Mouse (Mus musculus) CH12.LX (cell line): ENCODE measurements around the gene Ankrd11. TPM values are rescaled to one million over a fixed set of nuclear protein-coding genes. Genes with fewer than 3 reads are reported as not detected.

Source experiments
- DNase-seq: peaks from one replicate; pipeline ENCODE4 v3.0.0-alpha.2; 2013; ENCODE audit errors: extremely low read depth
- H3K27ac ChIP-seq: 2 replicates; pipeline ENCODE4 v1.5.1; 2012; ENCODE audit warnings: low read depth, mild to moderate bottlenecking, control low read depth, moderate library complexity; ENCODE audit not compliant: insufficient read depth
- H3K27me3 ChIP-seq: replicated peaks from 2 replicates; pipeline ENCODE3; 2012; ENCODE audit warnings: inconsistent platforms
- H3K36me3 ChIP-seq, 2 experiments: replicated peaks in 1 of 2; 2 replicates each; pipeline versions ENCODE3 to v1.6.1; 2012; ENCODE audit warnings: inconsistent platforms in 1 of 2, low read length in 1 of 2, mild to moderate bottlenecking in 1 of 2, mixed read lengths in 1 of 2, moderate library complexity in 1 of 2; ENCODE audit not compliant: control insufficient read depth in 1 of 2, insufficient read depth in 1 of 2
- H3K4me1 ChIP-seq, 2 experiments: 2 replicates each; pipeline ENCODE4 v1.6.1; 2012; ENCODE audit warnings: inconsistent platforms in 1 of 2, moderate library complexity in 1 of 2; ENCODE audit not compliant: insufficient read depth in 2 of 2, control insufficient read depth in 1 of 2
- H3K4me2 ChIP-seq: 2 replicates; pipeline ENCODE4 v1.6.1; 2012; ENCODE audit warnings: low read depth, mild to moderate bottlenecking, control low read depth; ENCODE audit not compliant: poor library complexity, insufficient read depth, severe bottlenecking
- H3K4me3 ChIP-seq, 3 experiments: fragments of 150-350 bp in 1 of 3; sonication (generic) in 1 of 3; replicated peaks in 1 of 3; 2 replicates each; pipeline versions ENCODE3 to v1.5.1; 2011 to 2012; ENCODE audit warnings: low read depth in 2 of 3, low read length in 2 of 3, mild to moderate bottlenecking in 2 of 3, moderate library complexity in 2 of 3, control low read depth in 1 of 3, improper control_type of control experiment in 1 of 3, inconsistent platforms in 1 of 3, mixed read lengths in 1 of 3; ENCODE audit not compliant: poor library complexity in 1 of 3
- H3K79me2 ChIP-seq: replicated peaks from 2 replicates; pipeline ENCODE4 v1.6.1; 2012; ENCODE audit warnings: mild to moderate bottlenecking, moderate library complexity; ENCODE audit not compliant: control insufficient read depth, poor library complexity, insufficient read depth, severe bottlenecking; ENCODE audit errors: extremely low read depth
- H3K9ac ChIP-seq: 2 replicates; pipeline ENCODE4 v1.6.1; 2012; ENCODE audit warnings: low read depth, mild to moderate bottlenecking, control low read depth, moderate library complexity; ENCODE audit not compliant: insufficient read depth
- H3K9me3 ChIP-seq: replicated peaks from 2 replicates; pipeline ENCODE3; 2012; ENCODE audit warnings: low read length, inconsistent platforms, mixed read lengths
- CHD2 ChIP-seq: IDR thresholded peaks from 2 replicates; pipeline ENCODE4 v1.6.1; 2011; ENCODE audit warnings: low read length, improper control_type of control experiment
- ELF1 ChIP-seq: IDR thresholded peaks from 2 replicates; pipeline ENCODE4 v1.6.1; 2014; ENCODE audit warnings: low read depth, mild to moderate bottlenecking, inconsistent platforms, low read length, improper control_type of control experiment
- ETS1 ChIP-seq: conservative IDR thresholded peaks from 2 replicates; pipeline ENCODE4 v1.6.1; 2012; ENCODE audit warnings: low read depth, mild to moderate bottlenecking, inconsistent platforms, low read length, improper control_type of control experiment, moderate library complexity
- HCFC1 ChIP-seq: IDR thresholded peaks from 2 replicates; pipeline ENCODE4 v1.6.1; 2012; ENCODE audit warnings: low read depth, mild to moderate bottlenecking, inconsistent platforms, low read length, improper control_type of control experiment
- POLR2A ChIP-seq: IDR thresholded peaks from 2 replicates; pipeline ENCODE4 v1.6.1; 2011; ENCODE audit warnings: low read depth, mild to moderate bottlenecking, improper control_type of control experiment, low read length
- SIN3A ChIP-seq: IDR thresholded peaks from 2 replicates; pipeline ENCODE4 v1.6.1; 2012; ENCODE audit warnings: low read length, improper control_type of control experiment, inconsistent platforms
- SMC3 ChIP-seq: IDR thresholded peaks from 2 replicates; pipeline ENCODE4 v1.6.1; 2011; ENCODE audit warnings: low read depth, low read length, improper control_type of control experiment
- TBP ChIP-seq: conservative IDR thresholded peaks from 2 replicates; pipeline ENCODE4 v1.6.1; 2011; ENCODE audit warnings: low read depth, low read length, improper control_type of control experiment
- TCF12 ChIP-seq: IDR thresholded peaks from 2 replicates; pipeline ENCODE4 v1.6.1; 2014; ENCODE audit warnings: low read depth, mild to moderate bottlenecking, inconsistent platforms, low read length, improper control_type of control experiment
- USF2 ChIP-seq: conservative IDR thresholded peaks from 2 replicates; pipeline ENCODE4 v1.6.1; 2011; ENCODE audit warnings: low read depth, low read length, improper control_type of control experiment
- dilution Hi-C: fragments of 300-500 bp; cut with MboI; formaldehyde crosslinking; loops from 2 replicates; pipeline ENCODE4 v1.14.3; 2020; ENCODE audit warnings: low sequenced_read_pairs; ENCODE audit not compliant: extremely low pct_unique_long_range_greater_than_20kb, extremely low pct_ligation_motif_present
- in situ Hi-C: fragments of 300-500 bp; cut with MboI; formaldehyde crosslinking; loops from 3 replicates; pipeline ENCODE4 v1.14.3; 2019; ENCODE audit warnings: low sequenced_read_pairs, low pct_ligation_motif_present, low pct_unique_long_range_greater_than_20kb, mixed read lengths
- polyA plus RNA-seq: library from polyadenylated mRNA; unstranded; fragments of >175 nt; gene quantifications from 2 replicates; pipeline ENCODE4 v1.2.1, GENCODE M21; 2012; ENCODE audit warnings: low read depth; ENCODE audit not compliant: insufficient read length
- total RNA-seq, 2 experiments: library from RNA; depleted of rRNA; stranded (reverse); fragments of 300-350 nt in 1 of 2; fragments of >200 nt in 1 of 2; gene quantifications; 2 replicates each; pipeline ENCODE4 v1.2.3; 2012 to 2014

Gene Ankrd11
- total and polyA plus RNA-seq, 3 experiments: 37.4 to 74.9 (median 60.7) TPM

DNA sequence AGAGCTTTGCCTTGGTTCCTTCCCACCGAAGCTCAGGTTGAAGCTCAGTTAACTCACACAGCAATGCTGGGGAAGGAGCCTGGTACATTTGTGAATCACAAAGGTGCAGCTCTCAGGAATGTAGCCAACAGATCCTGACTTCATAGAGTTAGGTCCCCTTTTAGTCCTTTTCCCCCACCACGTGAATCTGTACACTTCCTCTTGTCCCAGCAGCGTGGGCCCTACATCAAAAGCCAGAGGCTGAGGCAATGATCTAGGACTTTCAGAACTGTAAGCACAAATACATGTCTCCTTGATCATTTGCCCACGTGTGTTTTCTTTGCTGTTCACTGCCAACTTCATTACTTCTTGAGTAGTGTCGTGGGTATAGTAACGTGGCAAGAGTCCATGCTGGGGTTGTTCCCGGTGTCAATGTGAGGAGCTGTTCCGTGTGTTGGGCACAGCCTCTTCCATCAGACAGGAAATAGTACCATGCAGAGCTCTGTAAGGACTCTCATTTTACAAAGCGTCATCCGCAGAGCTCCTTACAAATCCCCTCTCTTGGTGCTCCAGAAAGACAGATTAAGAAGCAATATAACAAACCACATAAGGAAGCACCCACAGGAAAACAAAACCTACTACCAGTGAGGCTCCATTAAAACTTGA is 62.1 kb downstream of the Ankrd11 start:
- H3K9ac ChIP-seq: no peak overlapping the region
- peaks cover 0 to 47% of the 10 kb centered on the region in 2 experiments for H3K36me3 ChIP-seq
- dilution Hi-C loops: no loop called here
- H3K4me3 ChIP-seq: no peak overlapping the region
- no peak for DNase-seq
- peaks cover 90% of the 10 kb centered on the region for H3K79me2 ChIP-seq
- no peaks in the 10 kb centered on the region for H3K27me3 ChIP-seq
- H3K4me2 ChIP-seq: no peak overlapping the region
- no peak for TF ChIP-seq CHD2
- TF ChIP-seq TBP: no peak
- no peak for TF ChIP-seq ETS1
- H3K4me1 ChIP-seq: peaks cover 0 to 67% of the 10 kb centered on the region in 2 experiments; a peak in 2 of 4 replicates
- in situ Hi-C loops: no loop called here
- H3K27ac ChIP-seq: no peak overlapping the region
- H3K9me3 ChIP-seq: no peaks in the 10 kb centered on the region

DNA sequence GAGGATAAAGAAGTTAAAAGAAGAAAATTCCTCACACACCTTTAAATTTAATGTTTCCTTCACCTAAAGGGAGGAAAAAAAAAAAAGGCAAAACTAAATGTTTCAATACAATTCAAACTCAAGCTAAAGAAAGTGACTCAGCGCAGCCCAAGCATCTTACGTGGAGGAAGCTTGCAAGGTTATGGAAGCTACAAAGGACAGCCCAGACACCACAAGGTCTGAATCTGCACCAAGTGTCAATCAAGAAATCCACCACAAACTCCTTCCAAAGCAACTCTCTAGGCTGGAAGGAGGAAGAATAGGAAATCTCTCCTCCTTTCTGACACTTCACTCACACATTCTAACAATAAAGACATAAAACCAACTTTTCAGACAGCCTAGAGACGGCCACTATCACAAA is 62.7 kb downstream of the Ankrd11 start:
- no peaks in the 10 kb centered on the region for H3K9me3 ChIP-seq
- H3K27ac ChIP-seq: no peak overlapping the region
- H3K4me3 ChIP-seq: no peak overlapping the region
- dilution Hi-C loops (no loop called here), in situ Hi-C loops (no loop called here)
- no peak for DNase-seq
- no peaks in the 10 kb centered on the region for H3K27me3 ChIP-seq
- TF ChIP-seq TCF12 (no peak), ELF1 (no peak), USF2 (no peak), POLR2A (no peak), TBP (no peak), HCFC1 (no peak)
- H3K36me3 ChIP-seq: peaks cover 0 to 50% of the 10 kb centered on the region in 2 experiments
- no peak overlapping the region for H3K9ac ChIP-seq
- no peak overlapping the region for H3K4me2 ChIP-seq
- peaks cover 0 to 61% of the 10 kb centered on the region in 2 experiments; a peak in 2 of 4 replicates for H3K4me1 ChIP-seq
- H3K79me2 ChIP-seq: peaks cover 90% of the 10 kb centered on the region

GRCm38 (mm10) chr8:122976046-122976445 is 66.0 kb downstream of the Ankrd11 start:
- Histone ChIP-seq H3K27ac (no peak overlapping the region), H3K36me3 (peaks cover 2 to 66% of the 10 kb centered on the region in 2 experiments), H3K4me3 (no peak overlapping the region), H3K9me3 (no peaks in the 10 kb centered on the region), H3K79me2 (peaks cover 83% of the 10 kb centered on the region), H3K4me1 (peaks cover 0 to 52% of the 10 kb centered on the region in 2 experiments; a peak in 2 of 4 replicates), H3K27me3 (no peaks in the 10 kb centered on the region), H3K4me2 (no peak overlapping the region), H3K9ac (no peak overlapping the region)
- TF ChIP-seq SIN3A (no peak), SMC3 (no peak)
- in situ Hi-C loops (no loop called here), dilution Hi-C loops (no loop called here)
- DNase-seq: no peak
